Mouse (Mus musculus): ENCODE data around the gene Dusp2.

DNA sequence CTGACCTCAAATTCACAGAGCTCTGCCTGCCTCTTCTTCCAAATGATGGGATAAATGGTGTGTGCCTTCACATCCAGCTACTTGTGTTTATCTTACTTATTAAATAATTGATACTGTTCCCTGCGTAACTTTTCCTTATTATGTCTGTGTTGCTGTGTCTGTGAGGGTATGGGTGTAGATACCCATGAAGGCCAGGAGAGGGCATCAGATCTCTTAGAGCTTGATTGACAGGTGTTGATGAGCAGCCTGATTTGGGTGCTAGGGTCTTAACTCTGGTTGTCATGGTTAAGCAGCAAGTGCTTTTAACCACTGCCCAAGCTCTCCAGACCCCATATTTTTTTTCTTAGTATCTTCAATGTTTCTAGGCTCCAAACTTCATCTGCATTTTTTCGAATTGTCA lies 27.3 kb upstream of the Dusp2 start:
- no peak for TF ChIP-seq POLR2A (IDR thresholded peaks at IDR 0.05; ENCODE audit: low read depth, low read length)
- TF ChIP-seq CTCF (IDR thresholded peaks at IDR 0.05; ENCODE audit: extremely low read depth, insufficient read depth, insufficient read length, insufficient replicate concordance): peak; percentile 49; the same call in 1 of the 2 replicates

Data from spleen, adult 2 months (tissue).